Mouse (Mus musculus) cerebral cortex, adult 2 months (tissue): ENCODE data around the gene Fcgr3.

Source experiments
- WGBS: fragments of 180-500 bp; shearing (Covaris S2); methylation state at CpG from one replicate; pipeline ENCODE4 v1.1.7; 2018; 5-methylcytosine and 5-hydroxymethylcytosine counted together

Fcgr3 gene

GRCm38 (mm10) chr1:171006905-171007304 is 57.8 kb downstream of the Fcgr3 start:
- WGBS: 94% methylated on average over 2 of the region's 2 CpGs

- 83% methylated on average over 4 of the region's 4 CpGs for WGBS
Measured at GRCm38 (mm10) chr1:171006335-171006734, 58.4 kb downstream of the Fcgr3 start.

- WGBS: 84% methylated on average over 6 of the region's 6 CpGs
Measured at GRCm38 (mm10) chr1:171005081-171005480, 59.7 kb downstream of the Fcgr3 start.
